Mouse (Mus musculus) olfactory bulb, adult 2 months (tissue): ENCODE data around the gene Akr1b7. TPM values are rescaled to one million over a fixed set of nuclear protein-coding genes. Genes with fewer than 3 reads are reported as not detected.

Source experiments
- H3K27ac ChIP-seq: fragments of 200-500 bp; 2 replicates; pipeline ENCODE4 v1.5.1; 2012; ENCODE audit warnings: low read depth, low read length; ENCODE audit not compliant: insufficient read depth
- H3K4me1 ChIP-seq: fragments of 200-500 bp; 2 replicates; pipeline ENCODE4 v1.6.1; 2012; ENCODE audit warnings: low read length; ENCODE audit not compliant: control insufficient read depth, insufficient read depth
- H3K4me3 ChIP-seq: fragments of 200-500 bp; 2 replicates; pipeline ENCODE4 v1.5.1; 2012; ENCODE audit warnings: mild to moderate bottlenecking, low read depth, low read length, moderate library complexity; ENCODE audit not compliant: insufficient read depth
- CTCF ChIP-seq: fragments of 200-500 bp; IDR thresholded peaks from 2 replicates; pipeline ENCODE4 v1.5.1; 2012; ENCODE audit warnings: low read depth, mild to moderate bottlenecking, low read length, moderate library complexity; ENCODE audit not compliant: insufficient read depth
- POLR2A ChIP-seq: fragments of 200-500 bp; IDR thresholded peaks from 2 replicates; pipeline ENCODE4 v1.6.1; 2012; ENCODE audit warnings: mild to moderate bottlenecking, low read depth, low read length, moderate library complexity; ENCODE audit not compliant: insufficient read depth
- WGBS: fragments of 180-500 bp; shearing (Covaris S2); methylation state at CpG from one replicate; pipeline ENCODE4 v1.1.7; 2018; 5-methylcytosine and 5-hydroxymethylcytosine counted together
- polyA plus RNA-seq: library from polyadenylated mRNA; stranded (reverse); fragments of >200 nt; gene quantifications from 2 replicates; pipeline ENCODE4 v1.2.4, GENCODE M21; 2012; ENCODE audit warnings: low replicate concordance; ENCODE audit not compliant: missing spikeins, insufficient read depth, insufficient read length

Akr1b7 gene
- polyA plus RNA-seq, 1 experiment = not detected

GRCm38 (mm10) chr6:34416521-34416920 lies 4.4 kb downstream of the Akr1b7 start:
- 100% methylated on average over 2 of the region's 2 CpGs for WGBS
- H3K4me1 ChIP-seq = no peaks in the 10 kb centered on the region
- H3K27ac ChIP-seq = no peak overlapping the region
- TF ChIP-seq CTCF = no peak
- no peak for TF ChIP-seq POLR2A
- H3K4me3 ChIP-seq = no peak overlapping the region

DNA sequence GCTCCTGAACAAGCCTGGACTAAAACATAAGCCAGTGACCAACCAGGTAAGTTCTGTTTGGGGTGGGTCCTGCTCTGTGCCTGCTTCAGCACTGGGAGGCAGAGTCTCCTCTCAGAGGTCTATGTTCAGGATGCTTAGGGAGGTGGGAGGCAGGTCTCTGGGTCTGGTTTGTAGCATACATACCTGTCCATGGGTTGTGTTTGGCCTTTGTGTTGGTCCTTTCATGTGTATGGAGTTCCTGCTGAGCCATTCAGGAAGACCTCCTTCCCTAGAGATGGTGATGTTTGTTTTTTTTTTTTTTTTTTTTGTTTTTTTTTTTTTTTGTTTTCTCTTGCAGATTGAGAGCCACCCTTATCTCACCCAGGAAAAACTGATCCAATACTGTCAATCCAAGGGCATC lies 6.9 kb downstream of the Akr1b7 start:
- H3K4me1 ChIP-seq = no peaks in the 10 kb centered on the region

GRCm38 (mm10) chr6:34439006-34439405 lies 26.9 kb downstream of the Akr1b7 start:
- TF ChIP-seq POLR2A (no peak), CTCF (no peak)
- Histone ChIP-seq H3K27ac (no peak overlapping the region), H3K4me1 (no peaks in the 10 kb centered on the region), H3K4me3 (no peak overlapping the region)
- WGBS = 63% methylated on average over 2 of the region's 2 CpGs

More for the DNA sequence above, 6.9 kb downstream of the Akr1b7 start:
- Histone ChIP-seq H3K4me3 (no peak overlapping the region), H3K27ac (no peak overlapping the region)
- TF ChIP-seq CTCF (no peak), POLR2A (no peak)

GRCm38 (mm10) chr6:34441556-34442257 lies 29.6 kb downstream of the Akr1b7 start:
- Histone ChIP-seq H3K27ac (no peak overlapping the region), H3K4me1 (no peaks in the 10 kb centered on the region), H3K4me3 (no peak overlapping the region)
- 68% methylated on average over 9 of the region's 9 CpGs for WGBS
- TF ChIP-seq POLR2A (no peak), CTCF (no peak)

- H3K4me1 ChIP-seq = no peaks in the 10 kb centered on the region
- H3K27ac ChIP-seq = no peak overlapping the region
- no peak overlapping the region for H3K4me3 ChIP-seq
- TF ChIP-seq POLR2A = no peak
- TF ChIP-seq CTCF = no peak
- WGBS = 90% methylated on average over 2 of the region's 2 CpGs
These were observed 31.7 kb downstream of the Akr1b7 start for GRCm38 (mm10) chr6:34443791-34444190.

GRCm38 (mm10) chr6:34447961-34448360 lies 35.8 kb downstream of the Akr1b7 start:
- TF ChIP-seq POLR2A = no peak
- TF ChIP-seq CTCF = no peak
- Histone ChIP-seq H3K4me1 (no peaks in the 10 kb centered on the region), H3K4me3 (no peak overlapping the region), H3K27ac (no peak overlapping the region)
- WGBS = 5% methylated on average over 2 of the region's 2 CpGs

DNA sequence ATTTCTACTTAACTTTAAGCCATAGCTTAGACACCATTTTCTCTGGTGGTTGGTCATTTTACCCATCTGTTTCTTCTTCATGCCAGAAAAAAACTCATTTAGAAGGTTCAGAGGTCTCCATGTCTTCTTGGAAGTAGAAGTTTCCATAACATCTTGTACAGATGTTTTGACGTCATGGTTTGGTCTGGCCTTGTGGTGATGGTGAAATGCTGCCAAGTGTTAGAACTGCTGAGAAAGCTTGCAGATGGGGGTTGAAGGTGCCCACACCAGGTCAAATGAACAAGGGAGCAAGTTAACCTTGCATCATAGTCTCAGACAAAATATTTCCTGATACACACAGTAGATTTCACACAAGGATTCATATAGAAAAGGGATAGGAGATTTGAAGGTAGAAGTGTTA lies 36.6 kb downstream of the Akr1b7 start:
- H3K4me3 ChIP-seq = no peak overlapping the region
- peaks cover 2% of the 10 kb centered on the region for H3K4me1 ChIP-seq
- no peak overlapping the region for H3K27ac ChIP-seq
- 82% methylated on average over 1 of the region's 1 CpGs for WGBS
- TF ChIP-seq CTCF (no peak), POLR2A (no peak)

- WGBS = 43% methylated on average over 7 of the region's 7 CpGs
- H3K4me1 ChIP-seq = peaks cover 2% of the 10 kb centered on the region
- no peak overlapping the region for H3K4me3 ChIP-seq
- TF ChIP-seq POLR2A (no peak), CTCF (no peak)
- H3K27ac ChIP-seq = no peak overlapping the region
These were observed 41.0 kb downstream of the Akr1b7 start for GRCm38 (mm10) chr6:34452963-34453770.

DNA sequence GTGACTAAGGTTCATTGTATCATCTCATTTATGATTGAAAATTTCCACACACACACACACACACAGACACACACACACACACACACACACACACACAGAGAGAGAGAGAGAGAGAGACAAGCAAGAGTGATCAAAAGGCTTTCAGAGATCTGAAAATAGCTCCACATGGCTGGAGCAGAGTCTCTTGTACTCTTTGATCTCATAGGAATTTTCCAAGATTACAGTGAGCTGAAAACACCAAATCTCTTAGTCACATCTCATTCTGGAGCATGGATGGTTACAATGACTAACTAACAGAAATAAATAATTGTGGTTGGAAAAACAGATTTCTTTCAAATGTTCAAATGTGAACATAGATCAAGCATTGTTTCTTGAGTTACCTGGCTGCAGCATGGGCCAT lies 47.3 kb downstream of the Akr1b7 start:
- H3K4me3 ChIP-seq = no peak overlapping the region
- TF ChIP-seq POLR2A (no peak), CTCF (no peak)
- no peaks in the 10 kb centered on the region for H3K4me1 ChIP-seq
- no peak overlapping the region for H3K27ac ChIP-seq

DNA sequence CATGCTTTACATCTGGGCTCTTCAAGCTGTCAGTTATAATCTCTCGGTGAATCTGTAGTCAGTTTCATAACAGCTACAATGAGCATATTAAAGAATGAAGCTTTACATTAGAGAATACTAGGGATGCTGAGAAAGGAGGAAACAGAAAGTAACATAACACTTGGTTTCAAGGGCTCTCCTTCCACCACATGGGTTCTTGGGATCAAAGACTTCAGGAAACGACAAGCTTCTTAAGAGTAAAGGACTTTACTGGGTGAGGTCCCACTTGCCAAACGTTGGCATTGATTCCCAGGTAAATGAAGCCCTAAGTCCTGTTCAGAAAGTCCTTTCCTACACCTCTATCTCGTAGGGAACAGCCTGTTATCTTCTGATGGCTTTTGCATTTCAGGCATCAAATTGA lies 48.5 kb downstream of the Akr1b7 start:
- no peak overlapping the region for H3K4me3 ChIP-seq
- H3K4me1 ChIP-seq = no peaks in the 10 kb centered on the region
- H3K27ac ChIP-seq = no peak overlapping the region
- WGBS = 64% methylated on average over 4 of the region's 4 CpGs
- no peak for TF ChIP-seq POLR2A
- no peak for TF ChIP-seq CTCF
